Mouse (Mus musculus): Measurements from ENCODE around the gene Hnrnpl. TPM values are rescaled to one million over a fixed set of nuclear protein-coding genes. Genes with fewer than 3 reads are reported as not detected.
A peak's percentile ranks its signal among the peaks of the same experiment; 100 is the strongest.
"Not testable (repeated sequence)": the region's sequence is repeated elsewhere in the genome, so short reads cannot be mapped to it uniquely, and the experiment has no call there.

Hnrnpl gene
- polyA plus RNA-seq, 1 experiment from 2014 or later: 279 TPM

DNA sequence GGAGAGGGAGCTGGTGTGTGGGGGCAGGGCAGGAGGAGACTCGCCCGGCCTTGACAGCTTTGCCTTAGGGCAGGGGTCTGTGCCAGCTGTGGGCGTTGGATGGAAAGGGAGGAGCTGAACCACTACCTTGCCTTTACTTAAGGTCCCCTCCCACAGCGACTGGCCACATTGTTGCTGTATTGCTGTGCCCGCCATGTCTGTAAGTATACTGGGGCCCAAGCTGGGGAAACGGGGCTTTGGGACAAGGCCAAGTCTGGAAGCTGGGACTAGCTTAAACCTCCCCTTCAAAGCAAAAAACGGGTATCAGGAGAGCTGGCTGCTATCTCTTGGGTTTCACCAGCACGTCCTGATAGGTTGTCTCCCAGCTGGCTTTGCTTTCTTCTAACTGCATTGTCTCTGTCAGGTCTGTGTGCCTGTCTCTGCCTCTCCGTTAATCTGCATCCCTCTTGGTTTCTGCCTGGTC lies 56.0 kb downstream of the Hnrnpl start:
- Histone ChIP-seq H3K4me3 (ENCODE audit: low read depth, low read length) (no peak overlapping the region), H3K9ac (ENCODE audit: low read depth, low read length) (0 out of 2 replicates have a peak overlapping the region, but pooled peaks have one; percentile 20), H3K9me3 (ENCODE audit: control insufficient read depth, low read length) (no peaks in the 10 kb centered on the region), H3K4me1 (replicated peaks; ENCODE audit: control insufficient read depth, insufficient read depth, low read length) (peaks cover 15% of the 10 kb centered on the region), H3K36me3 (ENCODE audit: control insufficient read depth, insufficient read depth, low read length) (no peaks in the 10 kb centered on the region), H3K27ac (ENCODE audit: low read depth, low read length) (no peak overlapping the region), H3K27me3 (replicated peaks; ENCODE audit: control insufficient read depth, insufficient read depth, low read length) (no peaks in the 10 kb centered on the region), H3K4me2 (no peak overlapping the region)
- 54% methylated on average over 9 of the region's 9 CpGs for WGBS
- ATAC-seq (replicated peaks; ENCODE audit: low FRiP score) (no peak), DNase-seq (ENCODE audit: low spot score) (no peak)

GRCm38 (mm10) chr7:28865481-28866300 lies 57.4 kb downstream of the Hnrnpl start:
- H3K36me3 ChIP-seq (ENCODE audit: control insufficient read depth, insufficient read depth, low read length): no peaks in the 10 kb centered on the region
- peaks cover 15% of the 10 kb centered on the region for H3K4me1 ChIP-seq (replicated peaks; ENCODE audit: control insufficient read depth, insufficient read depth, low read length)
- DNase-seq (ENCODE audit: low spot score) (peak; percentile 91), ATAC-seq (replicated peaks; ENCODE audit: low FRiP score) (peak; percentile 84)
- no peaks in the 10 kb centered on the region for H3K9me3 ChIP-seq (ENCODE audit: control insufficient read depth, low read length)
- peak overlapping the region; percentile 63; the same call in 1 of the 2 replicates for H3K27ac ChIP-seq (ENCODE audit: low read depth, low read length)
- peak overlapping the region; percentile 10; the same call in 1 of the 2 replicates for H3K4me3 ChIP-seq (ENCODE audit: low read depth, low read length)
- no peaks in the 10 kb centered on the region for H3K27me3 ChIP-seq (replicated peaks; ENCODE audit: control insufficient read depth, insufficient read depth, low read length)
- H3K9ac ChIP-seq (ENCODE audit: low read depth, low read length): peak overlapping the region; percentile 23
- 36% methylated on average over 33 of the region's 33 CpGs for WGBS
- H3K4me2 ChIP-seq: peak overlapping the region; percentile 52

GRCm38 (mm10) chr7:28866769-28867507 lies 58.6 kb downstream of the Hnrnpl start:
- DNase-seq (ENCODE audit: low spot score): no peak
- H3K4me1 ChIP-seq (replicated peaks; ENCODE audit: control insufficient read depth, insufficient read depth, low read length): peaks cover 15% of the 10 kb centered on the region
- ATAC-seq (replicated peaks; ENCODE audit: low FRiP score): peak; percentile 23; the same call in 1 of the 2 replicates
- no peaks in the 10 kb centered on the region for H3K9me3 ChIP-seq (ENCODE audit: control insufficient read depth, low read length)
- H3K4me3 ChIP-seq (ENCODE audit: low read depth, low read length): no peak overlapping the region
- H3K36me3 ChIP-seq (ENCODE audit: control insufficient read depth, insufficient read depth, low read length): no peaks in the 10 kb centered on the region
- 86% methylated on average over 28 of the region's 28 CpGs for WGBS
- H3K27me3 ChIP-seq (replicated peaks; ENCODE audit: control insufficient read depth, insufficient read depth, low read length): no peaks in the 10 kb centered on the region
- peak overlapping the region; percentile 58 for H3K4me2 ChIP-seq
- no peak overlapping the region for H3K9ac ChIP-seq (ENCODE audit: low read depth, low read length)
- peak overlapping the region; percentile 38; the same call in 1 of the 2 replicates for H3K27ac ChIP-seq (ENCODE audit: low read depth, low read length)

DNA sequence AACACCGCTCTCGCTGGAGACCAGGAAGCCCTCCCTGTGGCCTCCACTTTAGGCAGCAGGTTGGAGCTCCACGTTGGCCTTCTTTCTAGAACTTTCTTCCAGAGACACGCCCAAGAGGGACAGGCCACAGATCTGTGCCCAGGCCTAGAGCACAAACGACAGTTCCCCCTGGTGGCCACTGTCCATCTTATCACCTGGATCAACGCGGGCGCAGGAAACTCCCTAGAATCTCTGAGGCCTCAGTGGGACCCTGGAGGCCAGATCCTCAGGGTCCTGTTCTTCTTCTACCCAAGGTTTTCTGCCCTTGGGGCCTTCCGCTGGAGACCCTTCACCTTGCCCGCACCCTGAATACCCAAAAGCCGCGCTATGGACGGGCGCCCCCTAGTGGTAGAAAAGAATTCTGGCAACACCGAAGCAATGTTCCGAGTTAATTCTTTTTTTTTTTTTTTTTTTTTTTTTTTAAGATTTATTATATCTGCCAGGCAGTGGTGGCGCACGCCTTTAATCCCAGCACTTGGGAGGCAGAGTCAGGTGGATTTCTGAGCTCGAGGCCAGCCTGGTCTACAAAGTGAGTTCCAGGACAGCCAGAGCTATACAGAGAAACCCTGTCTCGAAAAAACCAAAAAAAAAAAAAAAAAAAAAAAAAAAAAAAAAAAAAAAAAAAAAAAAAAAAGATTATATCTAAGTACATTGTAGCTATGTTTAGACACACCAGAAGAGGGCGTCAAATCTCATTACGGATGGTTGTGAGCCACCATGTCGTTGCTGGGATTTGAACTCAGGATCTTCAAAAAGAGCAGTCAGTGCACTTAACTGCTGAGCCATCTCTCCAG lies 59.4 kb downstream of the Hnrnpl start:
- not testable (repeated sequence) for H3K36me3 ChIP-seq (ENCODE audit: control insufficient read depth, insufficient read depth, low read length); H3K9me3 ChIP-seq (ENCODE audit: control insufficient read depth, low read length); H3K27me3 ChIP-seq (replicated peaks; ENCODE audit: control insufficient read depth, insufficient read depth, low read length)
- Histone ChIP-seq H3K4me2 (peak overlapping the region; percentile 58), H3K4me1 (replicated peaks; ENCODE audit: control insufficient read depth, insufficient read depth, low read length) (peaks cover 15% of the 10 kb centered on the region), H3K4me3 (ENCODE audit: low read depth, low read length) (0 out of 2 replicates have a peak overlapping the region, but pooled peaks have one; percentile 14), H3K27ac (ENCODE audit: low read depth, low read length) (peak overlapping the region; percentile 19; the same call in 1 of the 2 replicates), H3K9ac (ENCODE audit: low read depth, low read length) (0 out of 2 replicates have a peak overlapping the region, but pooled peaks have one; percentile 46)
- ATAC-seq (replicated peaks; ENCODE audit: low FRiP score): peak; percentile 35; the same call in 1 of the 2 replicates
- peak; percentile 80 for DNase-seq (ENCODE audit: low spot score)
- WGBS: 23% methylated on average over 23 of the region's 23 CpGs

- Histone ChIP-seq H3K27ac (ENCODE audit: low read depth, low read length) (no peak overlapping the region), H3K9ac (ENCODE audit: low read depth, low read length) (no peak overlapping the region), H3K4me2 (no peak overlapping the region), H3K9me3 (ENCODE audit: control insufficient read depth, low read length) (no peaks in the 10 kb centered on the region), H3K27me3 (replicated peaks; ENCODE audit: control insufficient read depth, insufficient read depth, low read length) (no peaks in the 10 kb centered on the region), H3K4me1 (replicated peaks; ENCODE audit: control insufficient read depth, insufficient read depth, low read length) (peaks cover 7% of the 10 kb centered on the region), H3K4me3 (ENCODE audit: low read depth, low read length) (no peak overlapping the region), H3K36me3 (ENCODE audit: control insufficient read depth, insufficient read depth, low read length) (no peaks in the 10 kb centered on the region)
- no peak for ATAC-seq (replicated peaks; ENCODE audit: low FRiP score)
- 83% methylated on average over 24 of the region's 24 CpGs for WGBS
- DNase-seq (ENCODE audit: low spot score): no peak
Observed at GRCm38 (mm10) chr7:28870901-28871664, 62.7 kb downstream of the Hnrnpl start.

Other genes starting within 250 kb of the Hnrnpl start
- 17.4 and 18.6 TPM in 2 replicates for gene Samd4b, start 210.4 kb upstream of the Hnrnpl start, polyA plus RNA-seq (2014; fragmentation: Nextera tagmentation; extraction: Ambion mirVana)
- 34.0 and 35.3 TPM in 2 replicates for gene Pak4, start 210.4 kb upstream of the Hnrnpl start, polyA plus RNA-seq (2014; fragmentation: Nextera tagmentation; extraction: Ambion mirVana)
- gene Acp7, start 177.2 kb upstream of the Hnrnpl start, polyA plus RNA-seq (2014; fragmentation: Nextera tagmentation; extraction: Ambion mirVana): not detected in 2 replicates
- gene Fbxo27, start 115.7 kb upstream of the Hnrnpl start, polyA plus RNA-seq (2014; fragmentation: Nextera tagmentation; extraction: Ambion mirVana): 1.4 and 1.7 TPM in 2 replicates
- gene Fbxo17, start 91.7 kb upstream of the Hnrnpl start, polyA plus RNA-seq (2014; fragmentation: Nextera tagmentation; extraction: Ambion mirVana): 3.1 and 3.7 TPM in 2 replicates
- 172 and 180 TPM in 2 replicates for gene Mrps12, start 66.7 kb upstream of the Hnrnpl start, polyA plus RNA-seq (2014; fragmentation: Nextera tagmentation; extraction: Ambion mirVana)
- 31.3 and 35.3 TPM in 2 replicates for gene Sars2, start 66.5 kb upstream of the Hnrnpl start, polyA plus RNA-seq (2014; fragmentation: Nextera tagmentation; extraction: Ambion mirVana)
- gene Ccer2, start 52.4 kb upstream of the Hnrnpl start, polyA plus RNA-seq (2014; fragmentation: Nextera tagmentation; extraction: Ambion mirVana): not detected in 2 replicates
- gene Sirt2, start 41.8 kb upstream of the Hnrnpl start, polyA plus RNA-seq (2014; fragmentation: Nextera tagmentation; extraction: Ambion mirVana): 41.0 and 41.9 TPM in 2 replicates
- gene Nfkbib, start 41.0 kb upstream of the Hnrnpl start, polyA plus RNA-seq (2014; fragmentation: Nextera tagmentation; extraction: Ambion mirVana): 61.4 and 61.8 TPM in 2 replicates
- gene Rinl, start 19.6 kb upstream of the Hnrnpl start, polyA plus RNA-seq (2014; fragmentation: Nextera tagmentation; extraction: Ambion mirVana): 21.7 and 23.1 TPM in 2 replicates
- 107 TPM in 2 replicates for gene Ech1, start 16.7 kb downstream of the Hnrnpl start, polyA plus RNA-seq (2014; fragmentation: Nextera tagmentation; extraction: Ambion mirVana)
- 2.9 and 5.1 TPM in 2 replicates for gene Lgals4, start 25.3 kb downstream of the Hnrnpl start, polyA plus RNA-seq (2014; fragmentation: Nextera tagmentation; extraction: Ambion mirVana)
- not detected in 2 replicates for gene Lgals7, start 55.3 kb downstream of the Hnrnpl start, polyA plus RNA-seq (2014; fragmentation: Nextera tagmentation; extraction: Ambion mirVana)
- gene Capn12, start 72.9 kb downstream of the Hnrnpl start, polyA plus RNA-seq (2014; fragmentation: Nextera tagmentation; extraction: Ambion mirVana): 0.21 and 0.37 TPM in 2 replicates
- 191 and 209 TPM in 2 replicates for gene Actn4, start 153.8 kb downstream of the Hnrnpl start, polyA plus RNA-seq (2014; fragmentation: Nextera tagmentation; extraction: Ambion mirVana)
- gene Eif3k, start 173.3 kb downstream of the Hnrnpl start, polyA plus RNA-seq (2014; fragmentation: Nextera tagmentation; extraction: Ambion mirVana): 421 and 425 TPM in 2 replicates
- 50.7 and 53.2 TPM in 2 replicates for gene Map4k1, start 173.5 kb downstream of the Hnrnpl start, polyA plus RNA-seq (2014; fragmentation: Nextera tagmentation; extraction: Ambion mirVana)

Measured in liver, embryonic 11.5 days (tissue).